Mouse (Mus musculus) ES-Bruce4 (cell line): ENCODE results near the gene Ankrd24. TPM values are rescaled to one million over a fixed set of nuclear protein-coding genes. Genes with fewer than 3 reads are reported as not detected.
A peak's percentile ranks its signal among the peaks of the same experiment; 100 is the strongest.
"Not testable (repeated sequence)": the region's sequence is repeated elsewhere in the genome, so short reads cannot be mapped to it uniquely, and the experiment has no call there.

Experiments
- H3K27ac ChIP-seq: 2 replicates; pipeline ENCODE4 v1.5.1; 2012; ENCODE audit warnings: low read length, inconsistent platforms; ENCODE audit not compliant: insufficient read depth
- H3K27me3 ChIP-seq: 2 replicates; pipeline ENCODE4 v1.6.1; 2012; ENCODE audit warnings: mild to moderate bottlenecking, low read length, inconsistent platforms; ENCODE audit not compliant: control insufficient read depth, poor library complexity, insufficient read depth, severe bottlenecking
- H3K36me3 ChIP-seq: 2 replicates; pipeline ENCODE4 v1.6.1; 2012; ENCODE audit warnings: inconsistent platforms, mild to moderate bottlenecking, low read length, moderate library complexity; ENCODE audit not compliant: control insufficient read depth, poor library complexity, insufficient read depth, severe bottlenecking
- H3K4me1 ChIP-seq: one replicate; pipeline ENCODE4 v1.8.1; 2011; ENCODE audit warnings: low read length; ENCODE audit not compliant: control insufficient read depth, insufficient read depth
- H3K4me3 ChIP-seq: 2 replicates; pipeline ENCODE4 v1.5.1; 2011; ENCODE audit warnings: low read depth, mild to moderate bottlenecking, low read length
- H3K9ac ChIP-seq: 2 replicates; pipeline ENCODE4 v1.6.1; 2012; ENCODE audit warnings: low read depth, mild to moderate bottlenecking, inconsistent platforms; ENCODE audit not compliant: poor library complexity, severe bottlenecking
- H3K9me3 ChIP-seq: replicated peaks from 2 replicates; pipeline ENCODE4 v1.6.1; 2012; ENCODE audit warnings: mild to moderate bottlenecking, low read length, inconsistent platforms; ENCODE audit not compliant: control insufficient read depth, poor library complexity, insufficient read depth, severe bottlenecking
- CTCF ChIP-seq: IDR thresholded peaks from one replicate; pipeline ENCODE4 v1.8.1; 2011; ENCODE audit warnings: low read depth, low read length
- EP300 ChIP-seq: IDR thresholded peaks from 2 replicates; pipeline ENCODE4 v1.6.1; 2011; ENCODE audit warnings: low read depth, low read length; ENCODE audit not compliant: insufficient read depth
- POLR2A ChIP-seq: IDR thresholded peaks from one replicate; pipeline ENCODE4 v1.8.1; 2011; ENCODE audit warnings: low read length; ENCODE audit not compliant: insufficient read depth
- polyA plus RNA-seq: library from polyadenylated mRNA; stranded (reverse); fragments of >200 nt; gene quantifications from 2 replicates; pipeline ENCODE4 v1.2.4, GENCODE M21; 2011; ENCODE audit warnings: low read depth; ENCODE audit not compliant: missing spikeins, insufficient read depth, insufficient read length

Ankrd24 gene
- polyA plus RNA-seq, 1 experiment, result 16.1 TPM

GRCm38 (mm10) chr10:81626994-81627835 lies 1.1 kb upstream of the Ankrd24 start, which contains the start of gene Sirt6:
Sirt6 (minus strand) TSS chr10:81627797.
- Histone ChIP-seq H3K27ac (peak within 1 kb of the TSS; percentile 88), H3K36me3 (no peaks in the 10 kb centered on the region), H3K27me3 (no peaks in the 10 kb centered on the region), H3K9ac (peak within 1 kb of the TSS; percentile 68), H3K4me3 (peak within 1 kb of the TSS; percentile 90), H3K9me3 (no peaks in the 10 kb centered on the region), H3K4me1 (peaks cover 8% of the 10 kb centered on the region)
- no peak for TF ChIP-seq CTCF
- peak; percentile 93 for TF ChIP-seq POLR2A
- peak; percentile 83; the same call in 1 of the 2 replicates for TF ChIP-seq EP300

- H3K4me3 ChIP-seq, result peak overlapping the region; percentile 90
- peak overlapping the region; percentile 88 for H3K27ac ChIP-seq
- peak overlapping the region; percentile 68 for H3K9ac ChIP-seq
- H3K36me3 ChIP-seq, result no peaks in the 10 kb centered on the region
- TF ChIP-seq CTCF, result no peak
- TF ChIP-seq EP300, result no peak
- no peak for TF ChIP-seq POLR2A
- peaks cover 8% of the 10 kb centered on the region for H3K4me1 ChIP-seq
- no peaks in the 10 kb centered on the region for H3K9me3 ChIP-seq
- no peaks in the 10 kb centered on the region for H3K27me3 ChIP-seq
These were observed 512 bp upstream of the Ankrd24 start for GRCm38 (mm10) chr10:81627836-81628220.

GRCm38 (mm10) chr10:81633253-81634099 lies 5.1 kb downstream of the Ankrd24 start:
- H3K9me3 ChIP-seq, result no peaks in the 10 kb centered on the region
- no peaks in the 10 kb centered on the region for H3K36me3 ChIP-seq
- peak overlapping the region; percentile 7; the same call in 1 of the 2 replicates for H3K9ac ChIP-seq
- TF ChIP-seq CTCF (no peak), EP300 (peak; percentile 49; the same call in 1 of the 2 replicates), POLR2A (peak; percentile 52)
- peaks cover 3% of the 10 kb centered on the region for H3K4me1 ChIP-seq
- no peak overlapping the region for H3K27ac ChIP-seq
- no peaks in the 10 kb centered on the region for H3K27me3 ChIP-seq
- H3K4me3 ChIP-seq, result peak overlapping the region; percentile 58

DNA sequence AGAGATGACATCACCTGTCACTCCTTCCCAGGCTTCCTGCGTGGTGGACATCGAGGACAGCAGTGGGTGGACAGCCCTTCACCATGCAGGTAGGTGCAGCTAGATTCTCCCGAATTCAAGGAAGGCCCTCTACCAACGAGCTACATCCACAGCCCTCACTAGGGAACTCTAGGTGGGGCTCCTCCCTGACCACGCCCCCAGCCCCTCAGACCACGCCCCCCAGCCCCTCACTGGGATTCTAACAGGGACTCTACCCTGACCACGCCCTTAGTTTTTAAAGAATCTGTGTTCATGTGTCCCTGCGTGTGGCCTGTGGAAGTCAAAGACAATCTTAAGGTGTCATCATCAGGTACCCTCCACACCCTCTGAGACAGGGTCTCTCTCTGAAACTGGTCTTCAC lies 8.0 kb downstream of the Ankrd24 start:
- Histone ChIP-seq H3K27ac (no peak overlapping the region), H3K27me3 (no peaks in the 10 kb centered on the region), H3K9me3 (no peaks in the 10 kb centered on the region), H3K4me3 (no peak overlapping the region), H3K9ac (no peak overlapping the region), H3K4me1 (peaks cover 2% of the 10 kb centered on the region), H3K36me3 (no peaks in the 10 kb centered on the region)
- TF ChIP-seq EP300, result no peak

DNA sequence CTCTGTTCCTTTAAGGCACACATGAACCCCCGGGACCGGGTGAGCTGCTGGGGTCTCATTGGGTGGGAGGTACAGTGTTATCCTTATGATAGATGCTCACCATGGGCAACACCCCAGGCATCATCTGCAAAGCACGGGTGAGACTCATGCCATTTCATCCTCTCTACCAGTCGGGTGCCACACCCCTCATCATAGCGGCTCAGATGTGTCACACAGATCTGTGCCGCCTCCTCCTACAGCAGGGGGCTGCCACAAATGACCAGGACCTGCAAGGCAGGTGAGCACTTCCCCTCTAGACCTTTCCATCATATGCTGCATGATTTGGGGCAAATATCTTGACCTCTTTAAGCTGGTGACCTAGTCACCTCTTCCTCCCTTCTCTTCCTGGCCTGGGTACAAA lies 9.8 kb downstream of the Ankrd24 start:
- Histone ChIP-seq H3K27me3 (no peaks in the 10 kb centered on the region), H3K27ac (no peak overlapping the region), H3K4me1 (peaks cover 2% of the 10 kb centered on the region), H3K4me3 (no peak overlapping the region), H3K9me3 (no peaks in the 10 kb centered on the region), H3K36me3 (no peaks in the 10 kb centered on the region), H3K9ac (no peak overlapping the region)
- TF ChIP-seq POLR2A (no peak), CTCF (no peak), EP300 (no peak)

DNA sequence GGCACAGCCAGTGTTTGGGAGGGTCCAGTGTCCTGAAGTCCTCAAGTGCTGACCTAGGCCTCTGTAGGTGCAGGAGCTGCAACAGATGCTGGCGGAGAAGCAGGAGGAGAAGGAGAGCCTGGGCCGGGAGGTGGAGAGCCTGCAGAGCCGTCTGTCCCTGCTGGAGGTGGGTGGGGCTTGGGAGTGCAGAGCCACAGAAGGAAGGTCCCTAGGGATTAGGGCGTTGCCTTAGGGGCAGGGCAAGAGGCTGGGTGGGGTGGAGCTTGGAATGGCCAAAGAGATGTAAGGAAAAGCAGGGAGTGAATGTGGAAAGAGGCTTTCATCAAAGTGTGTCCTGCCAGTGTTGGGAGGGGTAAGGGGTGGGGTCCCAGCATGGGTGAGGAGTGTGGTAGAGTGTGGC lies 12.5 kb downstream of the Ankrd24 start:
- H3K36me3 ChIP-seq, H3K4me1 ChIP-seq, H3K4me3 ChIP-seq, H3K27ac ChIP-seq, H3K27me3 ChIP-seq, H3K9ac ChIP-seq, H3K9me3 ChIP-seq: not testable (repeated sequence)
